ENCODE assay signal across 32 mouse cellular contexts in genomic region chr3:105898861-105899260, GRCm38 (mm10). TPM values are rescaled to one million over a fixed set of nuclear protein-coding genes. Genes with fewer than 3 reads are reported as not detected.
DNase-seq lines count a peak whose midpoint lies in the region; ATAC-seq lines count a peak whose summit lies in the region.
"Had no signal": no experiment of that assay in that cellular context is flagged by ENCODE, and none has a peak within 500 bp of the region (broad histone marks: within the 10 kb centered on the region; RNA-seq: fewer than 3 reads in every experiment).

No protein-coding gene starts in this region.

- no peaks in the 10 kb centered on the region for H3K79me2 ChIP-seq in macrophage (ENCODE audit: inconsistent target)

- H3K27me3 ChIP-seq in heart, embryonic 10.5 days (ENCODE audit: insufficient read depth, poor library complexity, severe bottlenecking): peaks cover 17% of the 10 kb centered on the region
- no peaks in the 10 kb centered on the region for H3K27me3 ChIP-seq in neural tube, embryonic 12.5 days (replicated peaks)
- H3K27me3 ChIP-seq: CH12.LX; embryonic facial prominence, embryonic 13.5 days; intestine, embryonic 15.5 days; limb, embryonic 13.5 days; stomach, embryonic 15.5 days had no signal

- H3K9ac ChIP-seq in neural tube, embryonic 12.5 days: no peak overlapping the region
- H3K9ac ChIP-seq: embryonic facial prominence, embryonic 13.5 days; forebrain, embryonic 12.5 days; intestine, embryonic 15.5 days; limb, embryonic 13.5 days; stomach, embryonic 15.5 days had no signal

- no peak overlapping the region for H3K4me2 ChIP-seq in neural tube, embryonic 12.5 days (replicated peaks)
- H3K4me2 ChIP-seq: embryonic facial prominence, embryonic 13.5 days; forebrain, embryonic 12.5 days; intestine, embryonic 15.5 days; liver, embryonic 11.5 days; stomach, embryonic 15.5 days had no signal

- peak; percentile 16 to 45 for DNase-seq in adrenal gland, adult (ENCODE audit: inconsistent age in 2 of 2, low spot score in 1 of 2)
- DNase-seq in adrenal gland, postnatal 14 days: no peak
- DNase-seq in heart, embryonic 10.5 days (ENCODE audit: low spot score): peak; percentile 84
- no peak for DNase-seq in heart, postnatal 25 days (ENCODE audit: low spot score)
- DNase-seq in neural tube, embryonic 10.5 days (ENCODE audit: extremely low spot score, low spot score): no peak
- DNase-seq: cerebellum, adult 11-12 months; right cerebral cortex, postnatal 25 days had no signal

- H3K36me3 ChIP-seq in heart, embryonic 10.5 days: no peaks in the 10 kb centered on the region
- H3K36me3 ChIP-seq in neural tube, embryonic 12.5 days: no peaks in the 10 kb centered on the region
- H3K36me3 ChIP-seq in macrophage (ENCODE audit: inconsistent target): no peaks in the 10 kb centered on the region
- H3K36me3 ChIP-seq: embryonic facial prominence, embryonic 13.5 days; forebrain, embryonic 12.5 days; intestine, embryonic 15.5 days; limb, embryonic 13.5 days; stomach, embryonic 15.5 days had no signal

- intact Hi-C loops in heart, postnatal 25 days (cut with DNase I): loop anchor here (2.0 to 5.0 kb wide), 2 partner anchors 172 to 212 kb away; partner anchors contain the start of gene Ddx20

- 0 out of 2 replicates have a peak, but pooled peaks have one; percentile 23 for ATAC-seq in neural tube, embryonic 12.5 days (ENCODE audit: low FRiP score, low read depth)
- ATAC-seq in monocyte, adult 5-6 weeks (replicated peaks; ENCODE audit: insufficient number of reproducible peaks, low FRiP score, low TSS enrichment, poor library complexity, severe bottlenecking): no peak
- ATAC-seq: activated CD4-positive, CD25-positive, alpha-beta regulatory T cell, adult 4 months; intestine, embryonic 15.5 days had no signal

- no peak overlapping the region for H3K27ac ChIP-seq in heart, embryonic 10.5 days
- no peak overlapping the region for H3K27ac ChIP-seq in neural tube, embryonic 12.5 days
- H3K27ac ChIP-seq in macrophage: peak overlapping the region; percentile 62
- H3K27ac ChIP-seq: embryonic facial prominence, embryonic 13.5 days; forebrain, embryonic 12.5 days; hindbrain, postnatal 0 days; intestine, embryonic 15.5 days; layer of hippocampus, adult 2 months; limb, embryonic 13.5 days; stomach, embryonic 15.5 days had no signal

- H3K9me3 ChIP-seq in heart, embryonic 10.5 days: no peaks in the 10 kb centered on the region
- no peaks in the 10 kb centered on the region for H3K9me3 ChIP-seq in neural tube, embryonic 12.5 days
- H3K9me3 ChIP-seq: embryonic facial prominence, embryonic 13.5 days; forebrain, embryonic 12.5 days; intestine, embryonic 15.5 days; limb, embryonic 13.5 days; stomach, embryonic 15.5 days had no signal

- H3K4me1 ChIP-seq in heart, embryonic 10.5 days: peaks cover 26% of the 10 kb centered on the region
- H3K4me1 ChIP-seq in neural tube, embryonic 12.5 days: no peaks in the 10 kb centered on the region

- 55% methylated on average over 11 of the region's 11 CpGs for WGBS in heart, embryonic 10.5 days
- 93% methylated on average over 11 of the region's 11 CpGs for WGBS in neural tube, embryonic 12.5 days
- 71% methylated on average over 11 of the region's 11 CpGs for WGBS in macrophage (ENCODE audit: missing documents)

- no peak overlapping the region for H3K4me3 ChIP-seq in heart, embryonic 10.5 days
- H3K4me3 ChIP-seq in neural tube, embryonic 12.5 days: no peak overlapping the region
- H3K4me3 ChIP-seq in macrophage (ENCODE audit: inconsistent target): no peak overlapping the region
- H3K4me3 ChIP-seq: embryonic facial prominence, embryonic 13.5 days; forebrain, embryonic 12.5 days; intestine, embryonic 15.5 days; layer of hippocampus, adult 2 months; limb, embryonic 13.5 days; myocyte; stomach, embryonic 15.5 days had no signal

RNA-seq across cellular contexts. Expression of gene Tmigd3, which starts 28.2 kb away (rescaled TPM):
- total RNA-seq in adrenal gland, postnatal 14 days (2021): 0.38 TPM in 1 of 2 replicates, not detected in the other
- 0.70 and 0.73 TPM in 2 replicates for polyA plus RNA-seq in heart, embryonic 10.5 days (2016; fragmentation: Nextera tagmentation; extraction: Ambion mirVana)
- total RNA-seq in heart, postnatal 25 days (2021): not detected
- polyA plus RNA-seq in neural tube, embryonic 12.5 days (2016; fragmentation: Nextera tagmentation; extraction: Ambion mirVana): not detected in 2 replicates
- total RNA-seq in macrophage (2018; cell fraction: chromatin; rRNA removed): not detected
- under 1 TPM in 22 of 26 experiments, not detected in 4; 0.20 to 0.77 (median 0.42) TPM for total RNA-seq in macrophage (2018; cell fraction: cytosol; rRNA removed)
- under 1 TPM in 3 of 26 experiments, not detected in 23; 0.58 to 0.75 (median 0.72) TPM for total RNA-seq in macrophage (2018; cell fraction: nucleus; rRNA removed)
- polyA plus RNA-seq in macrophage (2018): 0.26 to 0.61 TPM in 2 of 3 replicates, not detected in the other
- total RNA-seq in monocyte, adult 5-6 weeks (2017): 0.39 to 3.4 TPM (median 2.0 TPM) in 3 replicates
- total RNA-seq: common myeloid progenitor, adult 5-6 weeks; ES-E14; hindbrain, postnatal 0 days; left cerebral cortex, adult 8-10 months; left cerebral cortex, postnatal 36 days; neutrophil, adult 5-6 weeks had no signal
- polyA plus RNA-seq: activated CD4-positive, CD25-positive, alpha-beta regulatory T cell, adult 4 months; C2C12; embryonic facial prominence, embryonic 13.5 days; forebrain, embryonic 12.5 days; hindbrain, embryonic 11.5 days; hindbrain, postnatal 0 days; kidney, embryonic 16.5 days; limb, embryonic 13.5 days; liver, embryonic 16.5 days; lung, embryonic 16.5 days; midbrain, embryonic 16.5 days had no signal

RNA-seq across cellular contexts. Expression of gene Adora3, which starts 28.2 kb away (rescaled TPM):
- 0.33 TPM in 1 of 2 replicates, not detected in the other for total RNA-seq in adrenal gland, postnatal 14 days (2021)
- polyA plus RNA-seq in heart, embryonic 10.5 days (2016; fragmentation: Nextera tagmentation; extraction: Ambion mirVana): not detected in 2 replicates
- total RNA-seq in heart, postnatal 25 days (2021): under 1 TPM; 0.21 to 0.25 TPM
- polyA plus RNA-seq in neural tube, embryonic 12.5 days (2016; fragmentation: Nextera tagmentation; extraction: Ambion mirVana): not detected in 2 replicates
- 1 to 10 TPM in 6 of 26 experiments, under 1 TPM in 7, not detected in 13; 0.40 to 2.3 (median 0.98) TPM for total RNA-seq in macrophage (2018; cell fraction: chromatin; rRNA removed)
- 1 to 10 TPM in 11 of 26 experiments, under 1 TPM in 15; 0.24 to 2.1 (median 0.90) TPM for total RNA-seq in macrophage (2018; cell fraction: cytosol; rRNA removed)
- 1 to 10 TPM in 15 of 26 experiments, under 1 TPM in 10, not detected in 1; 0.30 to 3.7 (median 1.2) TPM for total RNA-seq in macrophage (2018; cell fraction: nucleus; rRNA removed)
- polyA plus RNA-seq in macrophage (2018): 0.30 to 1.9 TPM (median 1.1 TPM) in 3 replicates
- 5.1 to 7.1 TPM in 2 of 3 replicates, not detected in the other for total RNA-seq in monocyte, adult 5-6 weeks (2017)
- total RNA-seq: ES-E14 had no signal
- polyA plus RNA-seq: C2C12; kidney, embryonic 16.5 days; myocyte had no signal

RNA-seq across cellular contexts. Expression of gene I830077J02Rik, which starts 33.6 kb away (rescaled TPM):
- 1.5 and 1.9 TPM in 2 replicates for total RNA-seq in adrenal gland, postnatal 14 days (2021)
- 2.0 and 3.4 TPM in 2 replicates for polyA plus RNA-seq in heart, embryonic 10.5 days (2016; fragmentation: Nextera tagmentation; extraction: Ambion mirVana)
- under 1 TPM; 0.60 to 0.84 TPM for total RNA-seq in heart, postnatal 25 days (2021)
- polyA plus RNA-seq in neural tube, embryonic 12.5 days (2016; fragmentation: Nextera tagmentation; extraction: Ambion mirVana): 0.33 and 0.55 TPM in 2 replicates
- 10 to 100 TPM in 19 of 26 experiments, 1 to 10 TPM in 7; 2.8 to 56.4 (median 19.7) TPM for total RNA-seq in macrophage (2018; cell fraction: chromatin; rRNA removed)
- total RNA-seq in macrophage (2018; cell fraction: cytosol; rRNA removed): 10 to 100 TPM in 21 of 26 experiments, 1 to 10 TPM in 5; 8.0 to 36.7 (median 16.7) TPM
- 10 to 100 TPM in 23 of 26 experiments, 1 to 10 TPM in 3; 6.3 to 60.0 (median 23.8) TPM for total RNA-seq in macrophage (2018; cell fraction: nucleus; rRNA removed)
- polyA plus RNA-seq in macrophage (2018): 5.4 to 14.3 TPM (median 11.3 TPM) in 3 replicates
- total RNA-seq in monocyte, adult 5-6 weeks (2017): 39.0 to 51.7 TPM (median 50.2 TPM) in 3 replicates

Comparison
In these comparisons a context has a peak if more than half of its experiments do, and no peak if none do; other contexts are left out.
1. DNase-seq: peak in adrenal gland, adult (2 of 2) and heart, embryonic 10.5 days (single experiment); none in adrenal gland, postnatal 14 days (single experiment), heart, postnatal 25 days (single experiment) and neural tube, embryonic 10.5 days (single experiment).
2. RNA of gene I830077J02Rik, which starts 33.6 kb away (total RNA-seq): 39.0 to 51.7 TPM in monocyte, adult 5-6 weeks; 1.5 to 1.9 TPM in adrenal gland, postnatal 14 days and 0.60 to 0.84 TPM in heart, postnatal 25 days; every median in the first group is over 10 times any median in the second.